Mouse (Mus musculus) neural tube, embryonic 12.5 days (tissue): ENCODE results near the gene Gadl1. TPM values are rescaled to one million over a fixed set of nuclear protein-coding genes. Genes with fewer than 3 reads are reported as not detected.

Experiments used
- ATAC-seq: fragments of 200-750 bp; cut with Nextera tagmentation; 2 replicates; pipeline ENCODE4 v1.8.0; 2017; ENCODE audit warnings: low read depth, mild to moderate bottlenecking, moderate TSS enrichment, moderate library complexity; ENCODE audit not compliant: low FRiP score
- H3K27ac ChIP-seq: fragments of 300-500 bp; sonication (generic); 2 replicates; pipeline ENCODE4 v1.5.1; 2016
- H3K27me3 ChIP-seq: fragments of 300-500 bp; sonication (generic); replicated peaks from 2 replicates; pipeline ENCODE4 v1.6.1; 2016; ENCODE audit warnings: mild to moderate bottlenecking
- H3K36me3 ChIP-seq: fragments of 300-500 bp; sonication (generic); 2 replicates; pipeline ENCODE4 v1.6.1; 2016; ENCODE audit warnings: mild to moderate bottlenecking
- H3K4me1 ChIP-seq: fragments of 300-500 bp; sonication (generic); 2 replicates; pipeline ENCODE4 v1.6.1; 2016
- H3K4me2 ChIP-seq: fragments of 300-500 bp; sonication (generic); replicated peaks from 2 replicates; pipeline ENCODE4 v1.6.1; 2016; ENCODE audit warnings: mild to moderate bottlenecking
- H3K4me3 ChIP-seq: fragments of 300-500 bp; sonication (generic); 2 replicates; pipeline ENCODE4 v1.5.1; 2016
- H3K9ac ChIP-seq: fragments of 300-500 bp; sonication (generic); 2 replicates; pipeline ENCODE4 v1.6.1; 2016; ENCODE audit warnings: mild to moderate bottlenecking
- H3K9me3 ChIP-seq: fragments of 300-500 bp; sonication (generic); 2 replicates; pipeline ENCODE4 v1.6.1; 2016; ENCODE audit warnings: mild to moderate bottlenecking
- WGBS: fragments of 180-500 bp; shearing (Covaris S2); methylation state at CpG from one replicate; pipeline ENCODE4 v1.1.7; 2016; 5-methylcytosine and 5-hydroxymethylcytosine counted together
- polyA plus RNA-seq: library from polyadenylated mRNA; unstranded; fragments of >200 nt; fragmentation: Nextera tagmentation; extraction: Ambion mirVana; gene quantifications from 2 replicates; pipeline ENCODE4 v1.2.1, GENCODE M21; 2016

The Gadl1 gene
- polyA plus RNA-seq, 1 experiment from 2014 or later: 0.23 TPM

DNA sequence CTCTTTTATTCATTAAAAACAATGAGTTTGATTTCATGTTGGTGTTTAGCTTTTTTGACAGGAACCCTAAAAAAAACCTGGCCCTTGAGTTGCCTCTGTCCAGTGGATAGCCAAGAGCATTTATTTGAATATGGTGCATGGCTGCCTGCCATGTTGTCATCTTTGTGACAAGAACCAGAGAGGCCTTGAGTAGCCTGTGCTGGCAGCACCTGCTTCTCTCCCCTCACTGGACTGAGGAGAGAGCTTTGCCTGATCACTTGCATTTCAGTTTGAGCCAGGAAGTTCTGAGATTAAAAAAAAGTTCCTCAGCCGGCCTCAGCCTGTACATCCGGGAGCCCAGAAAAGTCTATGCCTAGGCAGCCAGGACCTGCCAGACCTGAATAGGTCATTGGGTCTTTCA is 85.5 kb downstream of the Gadl1 start:
- no peaks in the 10 kb centered on the region for H3K36me3 ChIP-seq
- no peak overlapping the region for H3K9ac ChIP-seq
- no peak overlapping the region for H3K4me2 ChIP-seq
- ATAC-seq: no peak
- 0 out of 2 replicates have a peak, but pooled peaks cover 2% of the 10 kb centered on the region for H3K4me1 ChIP-seq
- H3K27ac ChIP-seq: no peak overlapping the region
- no peak overlapping the region for H3K4me3 ChIP-seq
- no peaks in the 10 kb centered on the region for H3K9me3 ChIP-seq
- WGBS: 90% methylated on average over 2 of the region's 2 CpGs
- no peaks in the 10 kb centered on the region for H3K27me3 ChIP-seq

DNA sequence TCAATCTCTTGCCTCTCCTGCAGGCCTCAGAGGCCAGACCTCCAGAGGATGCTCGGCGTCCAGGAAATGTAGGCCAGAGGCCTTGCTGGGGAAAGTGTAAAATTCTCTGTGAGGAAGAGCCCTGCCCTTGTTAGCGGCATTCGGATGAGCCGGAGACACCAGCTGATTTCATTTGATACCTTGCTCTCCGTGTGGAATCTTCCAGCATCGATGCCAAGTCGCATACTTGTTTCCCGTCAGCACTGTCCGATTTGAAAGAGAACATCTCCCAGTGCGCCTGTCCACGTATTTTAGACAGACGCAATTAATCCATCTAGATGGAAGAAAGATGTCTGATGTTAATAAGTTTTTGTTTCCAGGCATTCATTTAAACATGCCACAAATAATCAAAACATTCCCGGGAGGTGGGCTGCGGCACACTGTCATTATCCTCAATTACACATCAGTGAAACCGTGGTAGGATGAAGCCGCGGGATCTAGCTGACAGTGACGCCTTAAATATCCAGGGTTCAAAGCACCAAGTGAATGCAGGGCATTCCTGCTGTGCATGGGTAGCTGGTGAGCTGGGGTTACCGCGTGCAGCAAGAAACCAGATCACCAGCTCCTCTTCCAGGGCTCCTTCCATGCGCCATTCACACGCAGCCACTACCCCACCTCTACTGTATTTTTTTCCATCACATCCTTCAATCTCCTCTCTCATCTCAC is 86.8 kb downstream of the Gadl1 start:
- no peak overlapping the region for H3K4me2 ChIP-seq
- ATAC-seq: no peak
- no peaks in the 10 kb centered on the region for H3K9me3 ChIP-seq
- H3K27me3 ChIP-seq: no peaks in the 10 kb centered on the region
- no peak overlapping the region for H3K4me3 ChIP-seq
- no peak overlapping the region for H3K27ac ChIP-seq
- H3K9ac ChIP-seq: no peak overlapping the region
- WGBS: 90% methylated on average over 23 of the region's 23 CpGs
- no peaks in the 10 kb centered on the region for H3K36me3 ChIP-seq
- 0 out of 2 replicates have a peak, but pooled peaks cover 2% of the 10 kb centered on the region for H3K4me1 ChIP-seq

DNA sequence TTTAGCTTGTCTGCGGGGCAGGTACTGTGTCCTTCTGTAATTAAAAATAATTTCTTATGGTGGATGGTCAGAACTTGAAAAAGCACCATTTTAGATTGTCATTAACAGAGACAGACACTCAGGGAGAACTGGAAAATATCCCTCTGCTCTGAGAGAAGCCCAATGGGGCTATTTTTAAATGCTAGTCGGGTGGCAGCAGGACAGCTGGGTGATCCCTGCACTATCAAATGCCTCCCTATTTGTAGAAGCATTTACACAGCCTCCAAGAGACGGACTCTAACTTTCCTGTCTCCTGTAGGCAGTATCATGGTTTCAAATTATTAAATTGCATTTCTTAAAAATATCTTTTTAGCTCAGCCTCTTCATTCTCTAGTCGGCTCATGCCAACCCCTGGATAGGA is 89.1 kb downstream of the Gadl1 start:
- ATAC-seq: no peak
- no peak overlapping the region for H3K4me3 ChIP-seq
- H3K36me3 ChIP-seq: no peaks in the 10 kb centered on the region
- 0 out of 2 replicates have a peak, but pooled peaks cover 2% of the 10 kb centered on the region for H3K4me1 ChIP-seq
- no peaks in the 10 kb centered on the region for H3K9me3 ChIP-seq
- H3K9ac ChIP-seq: no peak overlapping the region
- no peaks in the 10 kb centered on the region for H3K27me3 ChIP-seq
- no peak overlapping the region for H3K27ac ChIP-seq
- 80% methylated on average over 4 of the region's 4 CpGs for WGBS
- H3K4me2 ChIP-seq: no peak overlapping the region

DNA sequence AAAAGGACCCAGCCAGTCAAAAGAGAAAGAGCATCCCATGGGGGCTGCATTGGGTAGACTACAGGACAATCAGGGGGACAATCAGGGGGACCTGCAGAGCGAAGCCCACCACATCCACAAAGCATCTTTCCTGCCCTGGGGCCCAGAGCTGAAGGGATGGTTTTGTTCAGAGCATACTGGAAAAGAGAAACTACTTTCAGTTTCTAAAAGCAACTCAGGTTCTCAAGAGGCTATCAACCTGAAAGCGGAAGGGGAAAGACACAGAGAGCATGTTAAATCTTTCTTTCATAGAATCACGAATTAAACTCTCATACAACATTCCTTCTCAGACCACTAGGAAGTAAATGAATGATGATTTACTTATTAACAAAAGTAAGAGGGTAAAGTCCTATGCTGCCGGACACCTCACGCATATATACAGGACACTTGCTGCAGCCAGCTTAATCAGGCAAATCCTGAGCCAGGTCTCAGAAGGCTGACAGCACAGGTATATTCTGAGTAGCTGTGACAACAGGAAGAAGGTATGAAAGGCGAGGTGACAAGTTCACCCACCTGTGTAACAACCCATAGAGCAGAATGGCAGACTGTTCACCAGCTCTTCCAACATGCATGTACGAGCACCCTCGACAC is 90.2 kb downstream of the Gadl1 start:
- no peaks in the 10 kb centered on the region for H3K9me3 ChIP-seq
- ATAC-seq: no peak
- H3K9ac ChIP-seq: no peak overlapping the region
- no peaks in the 10 kb centered on the region for H3K27me3 ChIP-seq
- H3K27ac ChIP-seq: no peak overlapping the region
- H3K4me2 ChIP-seq: no peak overlapping the region
- no peaks in the 10 kb centered on the region for H3K36me3 ChIP-seq
- WGBS: 85% methylated on average over 8 of the region's 8 CpGs
- 0 out of 2 replicates have a peak, but pooled peaks cover 2% of the 10 kb centered on the region for H3K4me1 ChIP-seq
- no peak overlapping the region for H3K4me3 ChIP-seq

DNA sequence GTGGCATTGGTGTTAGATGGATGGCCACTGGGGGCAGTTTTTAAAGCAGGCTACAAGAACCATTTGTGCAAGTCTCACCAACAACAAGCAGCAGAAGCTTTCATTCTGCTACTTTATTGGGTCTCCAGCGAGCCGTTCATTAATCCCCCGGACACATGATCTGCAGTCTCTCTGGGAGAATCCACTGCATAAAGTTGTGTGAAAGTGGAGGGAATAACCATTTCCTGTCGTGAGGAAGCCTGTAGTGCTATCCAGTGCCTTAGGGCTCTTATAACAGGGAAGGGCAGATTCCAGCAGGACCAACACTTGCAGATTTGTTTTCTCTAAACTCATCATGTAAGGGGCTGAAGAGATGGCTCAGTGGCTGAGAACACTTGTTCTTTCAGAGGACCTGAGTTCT is 104.7 kb downstream of the Gadl1 start:
- H3K9ac ChIP-seq: no peak overlapping the region
- H3K4me3 ChIP-seq: no peak overlapping the region
- H3K9me3 ChIP-seq: no peaks in the 10 kb centered on the region
- H3K27ac ChIP-seq: no peak overlapping the region
- no peak for ATAC-seq
- 38% methylated on average over 4 of the region's 4 CpGs for WGBS
- H3K4me1 ChIP-seq: no peaks in the 10 kb centered on the region
- no peaks in the 10 kb centered on the region for H3K27me3 ChIP-seq
- H3K4me2 ChIP-seq: no peak overlapping the region
- H3K36me3 ChIP-seq: no peaks in the 10 kb centered on the region

DNA sequence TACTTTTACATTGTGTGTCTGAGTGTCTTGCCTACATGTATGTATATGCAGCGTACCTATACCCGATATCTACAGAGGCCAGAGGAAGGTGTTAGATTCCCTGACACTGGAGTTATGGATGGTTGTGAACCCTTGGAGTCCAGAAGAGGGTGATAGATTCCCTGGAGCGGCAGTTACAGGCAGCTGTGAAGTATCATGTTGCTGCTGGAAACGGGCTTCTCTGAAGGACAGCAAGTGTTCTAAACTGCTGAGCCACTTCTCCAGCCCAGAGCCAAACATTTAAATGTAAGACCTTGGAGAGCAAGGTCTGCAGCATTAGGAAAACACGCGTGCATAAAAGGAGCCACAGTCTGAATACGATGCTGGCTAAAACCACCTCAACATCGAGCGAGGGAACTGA is 107.0 kb downstream of the Gadl1 start:
- Histone ChIP-seq H3K27ac (no peak overlapping the region), H3K27me3 (no peaks in the 10 kb centered on the region), H3K4me2 (no peak overlapping the region), H3K36me3 (no peaks in the 10 kb centered on the region), H3K9me3 (no peaks in the 10 kb centered on the region), H3K9ac (no peak overlapping the region), H3K4me1 (no peaks in the 10 kb centered on the region), H3K4me3 (no peak overlapping the region)
- WGBS: 84% methylated on average over 9 of the region's 9 CpGs
- no peak for ATAC-seq

DNA sequence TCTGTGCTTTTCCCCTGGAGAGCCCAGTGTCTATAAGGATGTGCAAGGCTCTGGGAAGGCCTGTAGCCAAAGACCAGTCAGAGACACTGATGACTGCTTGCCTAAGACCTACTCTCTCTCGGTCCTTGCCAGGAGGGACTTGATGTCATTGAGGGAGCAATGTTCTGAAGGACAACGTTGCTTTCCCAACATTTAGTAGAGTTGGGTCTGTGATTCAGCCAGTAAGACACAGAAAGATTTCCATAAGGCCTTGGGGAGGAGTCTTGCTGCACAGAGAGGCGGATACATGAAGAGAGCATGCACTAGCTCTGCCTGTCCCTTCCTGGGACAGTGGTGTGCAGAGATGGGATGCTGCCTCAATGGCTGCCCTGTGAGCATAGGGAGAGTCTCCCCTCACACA is 107.8 kb downstream of the Gadl1 start:
- no peaks in the 10 kb centered on the region for H3K9me3 ChIP-seq
- H3K4me2 ChIP-seq: no peak overlapping the region
- H3K27ac ChIP-seq: no peak overlapping the region
- no peak overlapping the region for H3K9ac ChIP-seq
- H3K36me3 ChIP-seq: no peaks in the 10 kb centered on the region
- ATAC-seq: no peak
- no peak overlapping the region for H3K4me3 ChIP-seq
- H3K27me3 ChIP-seq: no peaks in the 10 kb centered on the region
- no peaks in the 10 kb centered on the region for H3K4me1 ChIP-seq
- WGBS: 91% methylated on average over 3 of the region's 3 CpGs

DNA sequence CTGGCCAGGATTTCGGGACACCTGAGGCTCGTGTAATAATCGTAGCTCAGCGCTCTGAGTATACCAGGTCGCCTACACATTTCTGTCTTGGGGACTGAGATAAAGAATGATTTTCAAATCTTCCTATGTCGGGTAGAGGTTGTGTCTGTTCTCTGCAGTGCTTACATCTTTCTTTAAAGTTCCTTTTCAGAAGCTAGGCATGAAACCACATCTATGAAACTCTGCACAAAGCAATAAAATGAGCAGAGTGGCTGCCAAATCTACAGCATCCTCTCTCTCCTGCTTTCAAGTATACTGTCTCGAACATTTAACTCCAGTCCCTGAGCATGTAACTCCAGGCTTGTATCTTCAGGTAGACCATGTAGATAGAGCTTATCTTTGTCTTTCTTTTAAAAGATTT is 109.3 kb downstream of the Gadl1 start:
- WGBS: 92% methylated on average over 7 of the region's 7 CpGs
- Histone ChIP-seq H3K36me3 (no peaks in the 10 kb centered on the region), H3K27ac (no peak overlapping the region), H3K27me3 (no peaks in the 10 kb centered on the region), H3K4me2 (no peak overlapping the region), H3K9ac (no peak overlapping the region), H3K4me1 (no peaks in the 10 kb centered on the region), H3K4me3 (no peak overlapping the region), H3K9me3 (no peaks in the 10 kb centered on the region)
- no peak for ATAC-seq

DNA sequence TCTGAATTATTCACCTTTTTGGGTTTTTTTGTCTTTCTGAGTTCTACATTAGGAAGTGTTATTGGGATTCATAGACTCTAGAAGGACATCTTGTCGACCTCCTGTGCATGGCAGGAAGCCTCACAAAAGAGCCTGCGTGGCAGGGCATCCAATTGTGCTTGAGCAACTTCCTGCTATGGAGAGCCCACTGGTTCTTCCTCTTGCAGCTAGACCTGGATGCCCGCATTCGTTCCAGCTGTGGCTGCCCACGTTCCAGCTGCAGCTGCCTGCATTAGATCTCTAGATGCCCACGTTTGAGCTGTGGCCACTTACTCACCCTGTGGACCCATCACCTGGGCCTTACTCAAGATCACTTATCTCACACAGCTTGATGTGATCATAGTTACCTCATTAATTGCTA is 116.1 kb downstream of the Gadl1 start:
- no peaks in the 10 kb centered on the region for H3K9me3 ChIP-seq
- H3K4me1 ChIP-seq: no peaks in the 10 kb centered on the region
- WGBS: 89% methylated on average over 6 of the region's 6 CpGs
- H3K4me3 ChIP-seq: no peak overlapping the region
- no peak overlapping the region for H3K27ac ChIP-seq
- no peak overlapping the region for H3K4me2 ChIP-seq
- no peaks in the 10 kb centered on the region for H3K36me3 ChIP-seq
- no peak overlapping the region for H3K9ac ChIP-seq
- no peak for ATAC-seq
- no peaks in the 10 kb centered on the region for H3K27me3 ChIP-seq

DNA sequence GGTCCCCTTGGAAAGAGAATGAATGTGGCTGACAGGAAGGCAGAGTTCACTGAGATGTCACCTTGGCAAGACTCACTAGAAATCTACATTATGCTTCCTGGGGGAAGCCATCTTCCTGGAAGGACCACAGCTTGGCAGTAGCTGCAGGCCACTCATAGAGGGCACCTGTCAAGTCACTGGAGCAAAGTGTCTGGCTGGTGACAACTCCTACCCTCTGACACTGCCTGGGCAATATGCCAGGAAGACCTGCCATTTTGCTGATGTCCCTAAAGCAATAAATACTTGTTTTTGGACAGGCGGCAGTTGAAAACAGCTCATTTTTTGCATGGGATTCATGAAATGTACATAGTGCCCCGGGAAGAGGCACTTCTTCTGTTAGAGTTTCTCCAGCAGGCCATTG is 119.8 kb downstream of the Gadl1 start:
- no peaks in the 10 kb centered on the region for H3K27me3 ChIP-seq
- no peaks in the 10 kb centered on the region for H3K36me3 ChIP-seq
- no peaks in the 10 kb centered on the region for H3K4me1 ChIP-seq
- H3K4me3 ChIP-seq: no peak overlapping the region
- no peaks in the 10 kb centered on the region for H3K9me3 ChIP-seq
- H3K9ac ChIP-seq: no peak overlapping the region
- ATAC-seq: no peak
- H3K4me2 ChIP-seq: no peak overlapping the region
- 93% methylated on average over 2 of the region's 2 CpGs for WGBS
- H3K27ac ChIP-seq: no peak overlapping the region

DNA sequence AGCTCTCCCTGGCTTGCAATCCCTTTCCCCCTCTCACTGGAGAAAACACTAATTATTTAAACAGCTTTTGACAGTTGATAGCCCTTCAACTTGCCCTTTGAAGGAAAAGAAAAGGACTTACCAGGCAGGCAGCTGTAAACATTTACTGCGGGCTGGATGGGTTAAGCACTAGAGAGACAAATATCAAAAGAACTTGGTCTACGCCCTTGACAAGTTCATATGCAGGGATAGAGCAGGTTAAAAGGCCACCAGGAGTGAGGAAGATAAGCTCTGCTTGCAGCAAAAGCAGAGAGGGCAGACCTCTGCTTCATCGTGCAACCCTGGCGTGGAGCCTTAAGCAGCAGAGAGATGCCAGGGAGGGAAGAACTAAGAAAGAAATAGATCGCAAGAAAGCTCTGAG is 123.5 kb downstream of the Gadl1 start:
- H3K4me1 ChIP-seq: no peaks in the 10 kb centered on the region
- no peak for ATAC-seq
- H3K27me3 ChIP-seq: no peaks in the 10 kb centered on the region
- H3K4me3 ChIP-seq: no peak overlapping the region
- no peaks in the 10 kb centered on the region for H3K9me3 ChIP-seq
- no peaks in the 10 kb centered on the region for H3K36me3 ChIP-seq
- no peak overlapping the region for H3K4me2 ChIP-seq
- H3K27ac ChIP-seq: no peak overlapping the region
- WGBS: 59% methylated on average over 5 of the region's 5 CpGs
- no peak overlapping the region for H3K9ac ChIP-seq

DNA sequence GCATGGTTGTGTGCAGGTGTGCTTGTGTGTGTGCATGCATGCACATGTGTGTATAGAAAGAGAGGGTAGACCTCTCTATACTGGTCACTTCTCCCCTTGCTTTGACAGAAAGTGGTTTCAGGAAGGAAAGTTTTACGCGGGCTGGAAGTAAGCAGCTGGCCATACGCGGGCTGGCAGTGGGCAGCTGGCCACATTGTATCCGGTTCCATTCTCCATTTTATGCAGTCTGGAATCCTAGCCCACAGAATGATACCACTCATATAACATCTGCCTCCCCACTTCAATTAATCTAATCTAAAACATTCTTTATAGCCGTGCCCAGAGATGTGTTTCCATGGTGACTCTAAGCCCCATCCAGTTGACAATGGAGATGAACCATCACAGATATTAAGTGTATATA is 129.0 kb downstream of the Gadl1 start:
- Histone ChIP-seq H3K36me3 (no peaks in the 10 kb centered on the region), H3K4me3 (no peak overlapping the region), H3K27me3 (no peaks in the 10 kb centered on the region), H3K9ac (no peak overlapping the region), H3K4me2 (no peak overlapping the region), H3K27ac (no peak overlapping the region), H3K4me1 (no peaks in the 10 kb centered on the region), H3K9me3 (no peaks in the 10 kb centered on the region)
- ATAC-seq: no peak
- 78% methylated on average over 6 of the region's 6 CpGs for WGBS

DNA sequence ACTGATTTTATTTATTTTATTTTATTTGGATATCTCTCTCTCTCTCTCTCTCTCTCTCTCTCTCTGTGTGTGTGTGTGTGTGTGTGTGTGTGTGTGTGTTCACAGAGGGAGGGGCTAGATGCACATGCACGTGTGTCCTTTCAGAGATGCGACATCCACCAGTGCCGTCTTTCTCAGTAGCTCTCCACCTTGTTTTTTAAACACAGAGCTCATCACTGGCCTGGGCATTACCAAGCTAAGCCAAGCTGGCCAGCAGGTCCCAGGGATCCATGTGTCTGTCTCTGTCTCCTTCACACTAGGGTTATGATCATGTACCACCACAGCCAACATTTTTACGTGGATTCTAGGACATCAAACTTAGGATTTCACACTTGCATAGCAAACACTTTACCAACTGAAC is 130.7 kb downstream of the Gadl1 start:
- no peak overlapping the region for H3K27ac ChIP-seq
- WGBS: 89% methylated on average over 4 of the region's 4 CpGs
- H3K9ac ChIP-seq: no peak overlapping the region
- H3K9me3 ChIP-seq: no peaks in the 10 kb centered on the region
- no peaks in the 10 kb centered on the region for H3K4me1 ChIP-seq
- no peaks in the 10 kb centered on the region for H3K36me3 ChIP-seq
- H3K27me3 ChIP-seq: no peaks in the 10 kb centered on the region
- H3K4me2 ChIP-seq: no peak overlapping the region
- ATAC-seq: no peak
- no peak overlapping the region for H3K4me3 ChIP-seq
